Comparison of ENCODE assay signal across 8 mouse cellular contexts in genomic region chr3:40799530-40800372, GRCm38 (mm10). TPM values are rescaled to one million over a fixed set of nuclear protein-coding genes. Genes with fewer than 3 reads are reported as not detected.
A peak's percentile ranks its signal among the peaks of the same experiment; 100 is the strongest.
DNase-seq lines count a peak whose midpoint lies in the region; ATAC-seq and TF ChIP-seq lines count a peak whose summit lies in the region.

Gene Plk4, plus strand, starts transcription at chr3:40800019.

- H3K27ac ChIP-seq in ES-E14 (ENCODE audit: insufficient read depth, low read depth, low read length, poor library complexity, severe bottlenecking) = peak within 1 kb of the TSS; percentile 72
- H3K27ac ChIP-seq in forebrain, embryonic 15.5 days (replicated peaks) = peak within 1 kb of the TSS; percentile 51; the same call in 1 of the 2 replicates

- peak; percentile 90 for DNase-seq in ES-E14 (ENCODE audit: low read depth, low spot score)
- peak; percentile 94 for DNase-seq in cerebellum, adult 11-12 months
- DNase-seq in heart, postnatal 25 days (ENCODE audit: low spot score) = peak; percentile 90
- peak; percentile 90 to 97 for DNase-seq in layer of hippocampus, adult 18-20 months (ENCODE audit: low spot score in 2 of 2)
- DNase-seq in lung, adult 2 months = peak; percentile 92
- peak; percentile 87 to 92 for DNase-seq in thymus, adult 18-20 months

- WGBS in forebrain, embryonic 15.5 days = 2% methylated on average over 66 of the region's 66 CpGs
- 2% methylated on average over 66 of the region's 66 CpGs for WGBS in lung, adult 2 months

- no peaks in the 10 kb centered on the region for H3K27me3 ChIP-seq in forebrain, embryonic 15.5 days

- peaks cover 2 to 4% of the 10 kb centered on the region in 2 experiments; a peak in 3 of 4 replicates for H3K4me1 ChIP-seq in ES-E14 (ENCODE audit: control insufficient read depth in 2 of 2, insufficient read depth in 2 of 2, low read length in 2 of 2, poor library complexity in 1 of 2)
- peaks cover 17% of the 10 kb centered on the region for H3K4me1 ChIP-seq in forebrain, embryonic 15.5 days
- no peaks in the 10 kb centered on the region; the same call in 1 of the 2 replicates for H3K4me1 ChIP-seq in lung, adult 2 months (ENCODE audit: control insufficient read depth, insufficient read depth, low read length)

- no peak for TF ChIP-seq CTCF in lung, adult 2 months (IDR thresholded peaks at IDR 0.05; ENCODE audit: insufficient read depth, low read length)

- peak within 1 kb of the TSS; percentile 98 for H3K4me2 ChIP-seq in forebrain, embryonic 15.5 days (replicated peaks)

- peak; percentile 62; the same call in 1 of the 2 replicates for TF ChIP-seq POLR2A in lung, adult 2 months (IDR thresholded peaks at IDR 0.05; ENCODE audit: borderline replicate concordance, extremely low read depth, low read depth, low read length)

- in situ Hi-C loops in ES-E14 (cut with MboI; ENCODE audit: low sequenced_read_pairs in 2 of 2, unreplicated experiment in 2 of 2) = no loop called here

- peak within 1 kb of the TSS; percentile 94 for H3K9ac ChIP-seq in ES-E14 (ENCODE audit: insufficient read depth, low read depth, low read length, poor library complexity, severe bottlenecking)
- H3K9ac ChIP-seq in forebrain, embryonic 15.5 days (replicated peaks) = peak within 1 kb of the TSS; percentile 62

- H3K36me3 ChIP-seq in ES-E14 (ENCODE audit: control insufficient read depth, insufficient read depth, low read length, poor library complexity, severe bottlenecking) = peaks cover 3% of the 10 kb centered on the region; the same call in 1 of the 2 replicates
- H3K36me3 ChIP-seq in forebrain, embryonic 15.5 days = peaks cover 2% of the 10 kb centered on the region; the same call in 1 of the 2 replicates

- ATAC-seq in forebrain, embryonic 15.5 days (replicated peaks) = peak; percentile 97
- ATAC-seq in neutrophil, adult 5-6 weeks (ENCODE audit: extremely low read depth, insufficient number of reproducible peaks, low FRiP score, poor library complexity, severe bottlenecking) = peak; percentile 91

- no peaks in the 10 kb centered on the region for H3K9me3 ChIP-seq in ES-E14 (ENCODE audit: control insufficient read depth, insufficient read depth, low read depth, low read length)
- no peaks in the 10 kb centered on the region for H3K9me3 ChIP-seq in forebrain, embryonic 15.5 days

- peak within 1 kb of the TSS; percentile 82 to 100 for H3K4me3 ChIP-seq in ES-E14 (ENCODE audit: insufficient read depth in 1 of 2, low read depth in 1 of 2, low read length in 2 of 2, poor library complexity in 1 of 2, severe bottlenecking in 1 of 2)
- peak within 1 kb of the TSS; percentile 64 for H3K4me3 ChIP-seq in forebrain, embryonic 15.5 days
- peak within 1 kb of the TSS; percentile 78 for H3K4me3 ChIP-seq in lung, adult 2 months (replicated peaks; ENCODE audit: extremely low read depth, low read depth, low read length)

- intact Hi-C loops in heart, postnatal 25 days (cut with DNase I) = loop anchor here (5.0 kb wide), 1 partner anchor 52 kb away; no protein-coding TSS in a partner anchor

TF ChIP-seq in ES-E14, 5 proteins besides CTCF, POLR2A, EP300 and RAD21:
- TF ChIP-seq MAFK (IDR thresholded peaks at IDR 0.05; ENCODE audit: insufficient read depth, low read depth, low read length) (no peak), HCFC1 (IDR thresholded peaks at IDR 0.05; ENCODE audit: borderline replicate concordance, insufficient read depth, low read length) (no peak)

RNA-seq across cellular contexts. Expression of gene Plk4, which starts in this region (rescaled TPM):
- total RNA-seq in ES-E14 (2012; rRNA removed) = 67.7 and 73.8 TPM in 2 replicates
- polyA plus RNA-seq in forebrain, embryonic 15.5 days (2015; fragmentation: Nextera tagmentation; extraction: Ambion mirVana) = 26.1 and 27.2 TPM in 2 replicates
- total RNA-seq in heart, postnatal 25 days (2021) = 1 to 10 TPM; 1.7 to 2.8 TPM
- 1 to 10 TPM; 2.4 to 3.8 TPM for total RNA-seq in layer of hippocampus, adult 18-20 months (2021)
- 1.5 and 1.8 TPM in 2 replicates for polyA plus RNA-seq in lung, adult 2 months (2012; rRNA removed)
- total RNA-seq in neutrophil, adult 5-6 weeks (2017) = 13.9 and 16.4 TPM in 2 replicates

Comparison
In these comparisons a context has a peak if more than half of its experiments do, and no peak if none do; other contexts are left out.
1. Peak in every context shown above with its lines: DNase-seq, ATAC-seq, H3K4me3 ChIP-seq and H3K27ac ChIP-seq.